Mouse (Mus musculus): ENCODE measurements around the gene Rad21l.

Rad21l gene

DNA sequence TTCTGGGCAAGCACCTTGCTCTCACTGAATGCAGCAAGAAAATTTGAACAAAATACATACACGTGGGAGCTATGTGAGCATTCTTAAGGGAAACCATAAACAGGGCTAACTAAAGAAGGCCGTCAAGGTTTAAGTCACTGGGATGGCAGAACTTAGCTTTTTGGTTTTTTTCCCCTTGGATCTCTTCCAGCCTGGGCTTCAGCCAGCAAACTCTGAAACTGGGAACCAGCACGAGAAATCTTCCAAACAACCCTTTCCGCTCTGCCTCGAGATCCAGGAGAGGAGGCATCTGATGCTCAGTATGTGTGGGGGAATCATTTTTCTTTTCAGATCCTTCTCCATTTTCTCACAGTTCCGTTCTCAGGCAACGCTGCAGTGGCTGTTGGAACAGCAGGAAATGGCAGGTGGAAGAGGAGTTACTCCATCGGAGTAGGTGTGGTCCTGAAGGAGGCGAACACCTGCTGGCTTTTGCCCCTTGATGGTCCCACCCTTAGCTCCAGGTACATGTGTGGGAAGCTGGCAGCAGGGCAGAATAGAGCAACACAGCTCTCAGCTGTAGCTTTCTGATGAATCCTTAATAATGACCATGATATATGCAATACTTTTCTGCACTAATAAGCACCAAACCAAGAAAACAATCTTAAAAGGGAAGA is 32.8 kb downstream of the Rad21l start:
- TF ChIP-seq GATA4 (IDR thresholded peaks at IDR 0.05; ENCODE audit: insufficient replicate concordance, low read length) = no peak

DNA sequence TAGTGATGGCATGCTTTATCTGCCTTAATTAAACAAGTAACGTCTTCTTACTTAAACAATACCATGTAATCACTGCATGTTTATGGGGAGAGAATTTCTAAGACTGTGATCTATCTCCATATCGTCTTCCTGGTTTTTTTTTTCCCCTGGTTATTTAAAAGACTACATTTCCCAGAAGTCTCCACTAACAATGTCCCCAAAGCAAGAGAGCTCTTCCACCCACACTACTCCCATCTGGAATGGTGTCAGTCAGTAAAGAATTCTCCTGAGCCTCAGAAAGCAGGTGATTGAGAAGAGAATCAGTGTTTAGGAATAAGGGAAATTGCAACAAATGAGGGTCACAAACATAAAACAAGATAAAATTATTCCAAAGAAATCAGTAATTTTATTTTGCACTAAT is 33.4 kb downstream of the Rad21l start:
- TF ChIP-seq GATA4 (IDR thresholded peaks at IDR 0.05; ENCODE audit: insufficient replicate concordance, low read length) = no peak

- TF ChIP-seq GATA4 (IDR thresholded peaks at IDR 0.05; ENCODE audit: insufficient replicate concordance, low read length) = no peak
These were observed 35.4 kb downstream of the Rad21l start for GRCm38 (mm10) chr2:151632982-151633381.

DNA sequence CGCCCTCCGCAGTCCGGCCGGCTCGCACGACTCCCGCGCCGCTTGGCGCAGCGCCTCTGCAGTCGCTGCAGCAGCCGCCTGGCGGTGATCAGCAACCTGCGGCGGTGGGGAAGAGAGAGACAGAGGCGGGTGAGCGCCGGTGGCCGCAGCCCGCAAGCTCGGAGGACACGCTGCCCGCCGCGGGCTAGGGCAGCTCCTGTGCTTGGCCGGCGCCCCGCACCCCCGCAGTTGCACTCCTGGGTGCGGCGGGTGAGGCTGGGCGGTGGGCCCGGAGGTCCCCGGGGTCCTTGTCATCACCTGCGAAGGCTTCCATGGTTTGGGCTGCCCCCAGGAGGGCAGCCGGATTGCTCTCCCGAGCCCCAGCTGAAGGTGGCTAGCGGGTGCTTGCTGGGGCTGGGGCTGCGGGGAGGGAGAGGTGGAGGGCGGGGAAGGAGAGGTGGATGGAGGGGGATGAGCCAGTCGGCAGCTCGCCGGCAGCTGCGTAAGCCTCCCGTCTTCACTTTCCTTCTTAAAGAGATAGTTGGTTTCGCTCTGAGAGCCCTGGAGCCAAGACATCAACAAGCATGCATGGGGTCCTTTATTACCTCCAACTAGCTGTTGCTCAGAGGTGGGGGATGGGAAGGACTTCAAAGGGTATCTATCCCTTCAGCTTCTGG is 36.0 kb downstream of the Rad21l start, which contains the start of gene Snph:
Gene Snph, minus strand, starts transcription at position 435 of the 656 bp plus-strand sequence.
- no peak for TF ChIP-seq GATA4 (IDR thresholded peaks at IDR 0.05; ENCODE audit: insufficient replicate concordance, low read length)

DNA sequence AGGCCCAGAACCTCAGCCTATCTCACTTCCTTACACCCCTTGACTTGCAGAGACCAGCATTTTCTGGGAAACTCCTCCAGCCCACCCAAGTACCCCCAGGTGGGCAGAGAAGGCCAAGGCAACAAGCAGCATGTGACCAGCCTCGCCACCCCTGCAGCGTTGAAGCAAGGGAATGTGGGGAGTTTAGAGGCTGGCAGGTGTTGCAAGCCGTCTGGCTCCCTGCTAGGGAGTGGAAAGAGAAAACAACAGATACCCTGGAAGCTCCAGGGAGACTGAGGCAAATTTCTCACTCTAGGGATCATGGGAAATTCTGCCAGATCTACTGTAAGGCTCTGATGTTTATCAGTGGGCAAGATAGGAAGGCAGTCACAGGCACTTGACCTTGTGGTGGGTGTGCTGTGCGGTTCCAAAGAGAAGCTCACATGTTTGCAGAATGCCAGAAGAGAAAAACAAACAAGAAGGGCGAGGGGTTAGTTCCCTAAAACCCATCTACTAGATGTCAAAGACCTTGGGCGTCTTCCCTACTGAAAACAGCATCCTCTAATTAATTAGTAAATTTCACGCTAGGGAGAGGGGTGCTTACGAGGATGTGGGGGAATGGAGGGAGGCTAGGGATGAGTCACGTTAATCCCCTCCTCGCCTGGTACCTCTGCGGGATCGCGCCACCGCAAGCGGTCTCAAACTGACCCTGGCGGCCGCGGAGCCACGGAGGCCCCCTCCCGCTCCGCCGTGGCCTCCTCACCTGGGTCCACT is 36.8 kb downstream of the Rad21l start:
- no peak for TF ChIP-seq GATA4 (IDR thresholded peaks at IDR 0.05; ENCODE audit: insufficient replicate concordance, low read length)

- no peak for TF ChIP-seq GATA4 (IDR thresholded peaks at IDR 0.05; ENCODE audit: insufficient replicate concordance, low read length)
These were observed 39.0 kb downstream of the Rad21l start for GRCm38 (mm10) chr2:151629310-151629709.

GRCm38 (mm10) chr2:151628011-151628410 is 40.3 kb downstream of the Rad21l start:
- TF ChIP-seq GATA4 (IDR thresholded peaks at IDR 0.05; ENCODE audit: insufficient replicate concordance, low read length) = no peak

DNA sequence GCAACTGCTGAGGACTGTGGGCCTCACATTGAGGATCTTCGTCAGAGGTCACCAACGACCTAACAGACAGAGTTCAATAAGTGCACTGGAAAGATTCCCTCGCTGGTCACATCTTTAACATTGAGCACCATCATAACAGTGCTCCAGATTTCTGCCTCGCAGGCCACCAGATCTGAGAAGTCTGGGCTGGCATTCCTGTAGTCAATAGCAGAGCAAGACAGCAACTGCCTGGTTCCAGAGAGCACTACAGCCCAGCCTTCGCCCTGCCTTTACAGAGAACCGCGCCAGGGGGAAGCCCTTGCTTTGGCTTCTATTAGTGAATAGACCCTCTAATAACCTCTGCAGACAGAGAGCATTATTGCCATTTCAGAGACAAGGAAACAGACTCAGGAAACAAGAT is 42.0 kb downstream of the Rad21l start:
- no peak for TF ChIP-seq GATA4 (IDR thresholded peaks at IDR 0.05; ENCODE audit: insufficient replicate concordance, low read length)

GRCm38 (mm10) chr2:151623776-151624175 is 44.6 kb downstream of the Rad21l start:
- TF ChIP-seq GATA4 (IDR thresholded peaks at IDR 0.05; ENCODE audit: insufficient replicate concordance, low read length) = no peak

- no peak for TF ChIP-seq GATA4 (IDR thresholded peaks at IDR 0.05; ENCODE audit: insufficient replicate concordance, low read length)
These were observed 51.6 kb downstream of the Rad21l start for GRCm38 (mm10) chr2:151616551-151617329.

GRCm38 (mm10) chr2:151609974-151610373 is 58.4 kb downstream of the Rad21l start:
- no peak for TF ChIP-seq GATA4 (IDR thresholded peaks at IDR 0.05; ENCODE audit: insufficient replicate concordance, low read length)

GRCm38 (mm10) chr2:151608435-151608834 is 59.9 kb downstream of the Rad21l start:
- no peak for TF ChIP-seq GATA4 (IDR thresholded peaks at IDR 0.05; ENCODE audit: insufficient replicate concordance, low read length)

- no peak for TF ChIP-seq GATA4 (IDR thresholded peaks at IDR 0.05; ENCODE audit: insufficient replicate concordance, low read length)
These were observed 62.8 kb downstream of the Rad21l start for GRCm38 (mm10) chr2:151605437-151605987.

DNA sequence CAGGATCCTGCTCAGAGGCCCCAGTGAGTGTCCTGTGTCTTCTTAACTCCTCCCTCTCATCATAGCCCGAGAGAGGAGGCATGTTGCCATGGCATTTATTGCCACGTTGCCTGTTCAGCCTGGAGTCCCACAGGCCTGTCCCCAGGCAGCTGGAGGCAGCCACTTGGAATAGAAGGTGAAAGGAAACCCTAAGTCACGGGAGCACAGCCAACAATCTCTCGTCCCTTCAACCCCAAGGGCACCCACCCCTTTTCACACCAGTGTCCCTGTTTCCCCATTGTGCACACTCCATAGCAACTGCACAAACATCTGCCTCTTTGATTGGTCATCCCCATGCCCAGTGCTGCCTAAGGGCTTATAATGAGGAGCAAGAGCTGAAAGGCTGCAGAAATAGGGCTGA is 64.7 kb downstream of the Rad21l start:
- TF ChIP-seq GATA4 (IDR thresholded peaks at IDR 0.05; ENCODE audit: insufficient replicate concordance, low read length) = no peak

GRCm38 (mm10) chr2:151602106-151602505 is 66.2 kb downstream of the Rad21l start:
- TF ChIP-seq GATA4 (IDR thresholded peaks at IDR 0.05; ENCODE audit: insufficient replicate concordance, low read length) = no peak
